Mouse (Mus musculus) heart, adult 10 weeks (tissue): ENCODE results near the gene 2810006K23Rik. TPM values are rescaled to one million over a fixed set of nuclear protein-coding genes. Genes with fewer than 3 reads are reported as not detected.

Experiments
- polyA plus RNA-seq: library from polyadenylated mRNA; stranded (reverse); fragments of 350-450 nt; fragmentation: Illumina TruSeq; extraction: RNeasy Lipid Tissue Mini Kit (QIAGEN cat#74804); gene quantifications from one replicate; pipeline ENCODE4 v1.2.3, GENCODE M21; 2014; ENCODE audit warnings: low read depth, low replicate concordance

2810006K23Rik gene
- 19.7 TPM for polyA plus RNA-seq

GRCm38 (mm10) chr5:124327510-124328364 is at the start of gene 2810006K23Rik, which contains the start of gene Mphosph9:
Gene 2810006K23Rik, plus strand, starts transcription at chr5:124328089.
Gene Mphosph9, minus strand, starts transcription at chr5:124327972.

GRCm38 (mm10) chr5:124362982-124363381 is 35.1 kb downstream of the 2810006K23Rik start, which contains the start of gene Cdk2ap1:
Gene Cdk2ap1, minus strand, starts transcription at chr5:124363082.

Other genes starting within 250 kb of the 2810006K23Rik start
- gene Abcb9, start 232.3 kb upstream of the 2810006K23Rik start, polyA plus RNA-seq: 8.5 TPM
- 23.0 TPM for gene Ogfod2, start 215.8 kb upstream of the 2810006K23Rik start, polyA plus RNA-seq
- gene Arl6ip4, start 212.0 kb upstream of the 2810006K23Rik start, polyA plus RNA-seq: 34.7 TPM
- gene Pitpnm2, start 78.3 kb upstream of the 2810006K23Rik start, polyA plus RNA-seq: 30.2 TPM
- gene Mphosph9, start 117 bp upstream of the 2810006K23Rik start, polyA plus RNA-seq: 4.4 TPM
- gene Cdk2ap1, start 35.0 kb downstream of the 2810006K23Rik start, polyA plus RNA-seq: 160 TPM
- gene Sbno1, start 97.9 kb downstream of the 2810006K23Rik start, polyA plus RNA-seq: 22.7 TPM
- gene Kmt5a, start 111.8 kb downstream of the 2810006K23Rik start, polyA plus RNA-seq: 165 TPM
- gene Rilpl2, start 150.3 kb downstream of the 2810006K23Rik start, polyA plus RNA-seq: 8.1 TPM
- gene Snrnp35, start 155.0 kb downstream of the 2810006K23Rik start, polyA plus RNA-seq: 14.0 TPM
- gene Rilpl1, start 203.3 kb downstream of the 2810006K23Rik start, polyA plus RNA-seq: 280 TPM
- gene Tmed2, start 212.6 kb downstream of the 2810006K23Rik start, polyA plus RNA-seq: 245 TPM
- gene Ddx55, start 224.8 kb downstream of the 2810006K23Rik start, polyA plus RNA-seq: 9.0 TPM